Mouse (Mus musculus): ENCODE data around the gene Atg7. TPM values are rescaled to one million over a fixed set of nuclear protein-coding genes. Genes with fewer than 3 reads are reported as not detected.

The Atg7 gene
- total and polyA plus RNA-seq, 2 experiments from 2014 or later: 16.6 to 17.5 TPM

- TF ChIP-seq CTCF (IDR thresholded peaks at IDR 0.05; ENCODE audit: low read depth): no peak
- Histone ChIP-seq H3K4me1 (ENCODE audit: insufficient read depth, low read length) (0 out of 2 replicates have a peak, but pooled peaks cover 9% of the 10 kb centered on the region), H3K4me3 (ENCODE audit: low read length) (no peak overlapping the region), H3K36me3 (ENCODE audit: insufficient read depth, low read length) (no peaks in the 10 kb centered on the region), H3K27me3 (ENCODE audit: insufficient read depth, low read length) (no peaks in the 10 kb centered on the region), H3K9ac (replicated peaks; ENCODE audit: low read length) (no peak overlapping the region), H3K27ac (no peak overlapping the region), H3K4me2 (ENCODE audit: low read depth, low read length) (no peak overlapping the region), H3K9me3 (ENCODE audit: low read length) (no peaks in the 10 kb centered on the region)
- 70% methylated on average over 9 of the region's 9 CpGs for WGBS
- DNase-seq (ENCODE audit: low spot score) (no peak), ATAC-seq (no peak)
Measured at GRCm38 (mm10) chr6:114833058-114833685, 190.3 kb downstream of the Atg7 start.

GRCm38 (mm10) chr6:114833791-114834346, 191.0 kb downstream of the Atg7 start:
- H3K4me2 ChIP-seq (ENCODE audit: low read depth, low read length): no peak overlapping the region
- H3K9me3 ChIP-seq (ENCODE audit: low read length): no peaks in the 10 kb centered on the region
- ATAC-seq (no peak), DNase-seq (ENCODE audit: low spot score) (no peak)
- no peak for TF ChIP-seq CTCF (IDR thresholded peaks at IDR 0.05; ENCODE audit: low read depth)
- H3K4me1 ChIP-seq (ENCODE audit: insufficient read depth, low read length): 0 out of 2 replicates have a peak, but pooled peaks cover 9% of the 10 kb centered on the region
- no peak overlapping the region for H3K27ac ChIP-seq
- H3K36me3 ChIP-seq (ENCODE audit: insufficient read depth, low read length): no peaks in the 10 kb centered on the region
- no peak overlapping the region for H3K4me3 ChIP-seq (ENCODE audit: low read length)
- H3K9ac ChIP-seq (replicated peaks; ENCODE audit: low read length): no peak overlapping the region
- no peaks in the 10 kb centered on the region for H3K27me3 ChIP-seq (ENCODE audit: insufficient read depth, low read length)
- WGBS: 75% methylated on average over 4 of the region's 4 CpGs

- no peak overlapping the region for H3K27ac ChIP-seq
- no peak for TF ChIP-seq CTCF (IDR thresholded peaks at IDR 0.05; ENCODE audit: low read depth)
Measured at GRCm38 (mm10) chr6:114835344-114835743, 192.4 kb downstream of the Atg7 start.

GRCm38 (mm10) chr6:114835752-114836151, 192.9 kb downstream of the Atg7 start:
- peak; percentile 50; the same call in 1 of the 2 replicates for ATAC-seq
- no peaks in the 10 kb centered on the region for H3K36me3 ChIP-seq (ENCODE audit: insufficient read depth, low read length)
- no peak for DNase-seq (ENCODE audit: low spot score)
- H3K4me2 ChIP-seq (ENCODE audit: low read depth, low read length): no peak overlapping the region
- H3K27ac ChIP-seq: no peak overlapping the region
- TF ChIP-seq CTCF (IDR thresholded peaks at IDR 0.05; ENCODE audit: low read depth): no peak
- H3K4me3 ChIP-seq (ENCODE audit: low read length): no peak overlapping the region
- no peaks in the 10 kb centered on the region for H3K9me3 ChIP-seq (ENCODE audit: low read length)
- 78% methylated on average over 1 of the region's 1 CpGs for WGBS
- no peaks in the 10 kb centered on the region for H3K27me3 ChIP-seq (ENCODE audit: insufficient read depth, low read length)
- no peak overlapping the region for H3K9ac ChIP-seq (replicated peaks; ENCODE audit: low read length)
- H3K4me1 ChIP-seq (ENCODE audit: insufficient read depth, low read length): 0 out of 2 replicates have a peak, but pooled peaks cover 9% of the 10 kb centered on the region

More at GRCm38 (mm10) chr6:114835344-114835743, 192.4 kb downstream of the Atg7 start:
- no peak for ATAC-seq
- 62% methylated on average over 7 of the region's 7 CpGs for WGBS
- no peak for DNase-seq (ENCODE audit: low spot score)
- no peak overlapping the region for H3K4me3 ChIP-seq (ENCODE audit: low read length)
- H3K4me2 ChIP-seq (ENCODE audit: low read depth, low read length): no peak overlapping the region
- no peaks in the 10 kb centered on the region for H3K9me3 ChIP-seq (ENCODE audit: low read length)
- H3K36me3 ChIP-seq (ENCODE audit: insufficient read depth, low read length): no peaks in the 10 kb centered on the region
- H3K27me3 ChIP-seq (ENCODE audit: insufficient read depth, low read length): no peaks in the 10 kb centered on the region
- 0 out of 2 replicates have a peak, but pooled peaks cover 9% of the 10 kb centered on the region for H3K4me1 ChIP-seq (ENCODE audit: insufficient read depth, low read length)
- no peak overlapping the region for H3K9ac ChIP-seq (replicated peaks; ENCODE audit: low read length)

GRCm38 (mm10) chr6:114836433-114836832, 193.5 kb downstream of the Atg7 start:
- no peak overlapping the region for H3K27ac ChIP-seq
- no peak overlapping the region for H3K4me2 ChIP-seq (ENCODE audit: low read depth, low read length)
- H3K36me3 ChIP-seq (ENCODE audit: insufficient read depth, low read length): no peaks in the 10 kb centered on the region
- TF ChIP-seq CTCF (IDR thresholded peaks at IDR 0.05; ENCODE audit: low read depth): no peak
- H3K27me3 ChIP-seq (ENCODE audit: insufficient read depth, low read length): no peaks in the 10 kb centered on the region
- no peak overlapping the region for H3K9ac ChIP-seq (replicated peaks; ENCODE audit: low read length)
- DNase-seq (ENCODE audit: low spot score): no peak
- H3K9me3 ChIP-seq (ENCODE audit: low read length): no peaks in the 10 kb centered on the region
- H3K4me1 ChIP-seq (ENCODE audit: insufficient read depth, low read length): 0 out of 2 replicates have a peak, but pooled peaks cover 9% of the 10 kb centered on the region
- WGBS: 80% methylated on average over 3 of the region's 3 CpGs
- ATAC-seq: no peak
- H3K4me3 ChIP-seq (ENCODE audit: low read length): no peak overlapping the region

GRCm38 (mm10) chr6:114838872-114839271, 196.0 kb downstream of the Atg7 start:
- Histone ChIP-seq H3K36me3 (ENCODE audit: insufficient read depth, low read length) (no peaks in the 10 kb centered on the region), H3K4me1 (ENCODE audit: insufficient read depth, low read length) (0 out of 2 replicates have a peak, but pooled peaks cover 9% of the 10 kb centered on the region), H3K4me3 (ENCODE audit: low read length) (no peak overlapping the region), H3K4me2 (ENCODE audit: low read depth, low read length) (no peak overlapping the region), H3K27ac (no peak overlapping the region), H3K9ac (replicated peaks; ENCODE audit: low read length) (no peak overlapping the region), H3K27me3 (ENCODE audit: insufficient read depth, low read length) (no peaks in the 10 kb centered on the region), H3K9me3 (ENCODE audit: low read length) (no peaks in the 10 kb centered on the region)
- 92% methylated on average over 4 of the region's 4 CpGs for WGBS
- ATAC-seq (no peak), DNase-seq (ENCODE audit: low spot score) (no peak)
- no peak for TF ChIP-seq CTCF (IDR thresholded peaks at IDR 0.05; ENCODE audit: low read depth)

GRCm38 (mm10) chr6:114840012-114840411, 197.1 kb downstream of the Atg7 start:
- H3K27me3 ChIP-seq (ENCODE audit: insufficient read depth, low read length): no peaks in the 10 kb centered on the region
- H3K27ac ChIP-seq: no peak overlapping the region
- TF ChIP-seq CTCF (IDR thresholded peaks at IDR 0.05; ENCODE audit: low read depth): no peak
- H3K4me1 ChIP-seq (ENCODE audit: insufficient read depth, low read length): 0 out of 2 replicates have a peak, but pooled peaks cover 3% of the 10 kb centered on the region
- no peak overlapping the region for H3K4me2 ChIP-seq (ENCODE audit: low read depth, low read length)
- no peaks in the 10 kb centered on the region for H3K36me3 ChIP-seq (ENCODE audit: insufficient read depth, low read length)
- no peak for DNase-seq (ENCODE audit: low spot score)
- no peak overlapping the region for H3K9ac ChIP-seq (replicated peaks; ENCODE audit: low read length)
- WGBS: 87% methylated on average over 7 of the region's 7 CpGs
- ATAC-seq: no peak
- H3K9me3 ChIP-seq (ENCODE audit: low read length): no peaks in the 10 kb centered on the region
- H3K4me3 ChIP-seq (ENCODE audit: low read length): no peak overlapping the region

All from hindbrain, postnatal 0 days (tissue).